Mouse (Mus musculus) liver, adult 2 months (tissue): ENCODE data around the gene Wsb1. TPM values are rescaled to one million over a fixed set of nuclear protein-coding genes. Genes with fewer than 3 reads are reported as not detected.
A peak's percentile ranks its signal among the peaks of the same experiment; 100 is the strongest.

ENCODE experiments used
- DNase-seq: peaks from one replicate; pipeline ENCODE4 v3.0.0-alpha.2; 2011; ENCODE audit warnings: low read depth, low spot score; ENCODE audit errors: extremely low read depth
- H3K27ac ChIP-seq: fragments of 200-500 bp; replicated peaks from 2 replicates; pipeline ENCODE4 v1.5.1; 2012; ENCODE audit warnings: low read depth, mild to moderate bottlenecking, control low read depth, inconsistent platforms, low read length; ENCODE audit not compliant: insufficient read depth
- H3K27me3 ChIP-seq: fragments of 200-500 bp; 2 replicates; pipeline ENCODE4 v1.6.1; 2012; ENCODE audit warnings: mild to moderate bottlenecking, moderate library complexity, low read length, inconsistent platforms; ENCODE audit not compliant: control insufficient read depth, insufficient read depth
- H3K36me3 ChIP-seq: fragments of 200-500 bp; 2 replicates; pipeline ENCODE4 v1.6.1; 2012; ENCODE audit warnings: low read length, inconsistent platforms; ENCODE audit not compliant: control insufficient read depth, insufficient read depth
- H3K4me1 ChIP-seq: fragments of 200-500 bp; 2 replicates; pipeline ENCODE4 v1.6.1; 2011; ENCODE audit warnings: low read length; ENCODE audit not compliant: control insufficient read depth, insufficient read depth
- H3K4me3 ChIP-seq: fragments of 200-500 bp; 2 replicates; pipeline ENCODE4 v1.5.1; 2011; ENCODE audit warnings: low read depth, mild to moderate bottlenecking, control low read depth, low read length, moderate library complexity; ENCODE audit not compliant: insufficient read depth
- H3K79me2 ChIP-seq: fragments of 200-500 bp; 2 replicates; pipeline ENCODE4 v1.6.1; 2012; ENCODE audit warnings: inconsistent platforms, mild to moderate bottlenecking, low read length, moderate library complexity; ENCODE audit not compliant: control insufficient read depth, insufficient read depth
- H3K9ac ChIP-seq: fragments of 200-500 bp; 2 replicates; pipeline ENCODE4 v1.6.1; 2012; ENCODE audit warnings: low read depth, mild to moderate bottlenecking, control low read depth, inconsistent platforms, low read length
- CTCF ChIP-seq: fragments of 200-500 bp; IDR thresholded peaks from 2 replicates; pipeline ENCODE4 v1.5.1; 2011; ENCODE audit warnings: low read depth, low read length, control low read depth
- POLR2A ChIP-seq: fragments of 200-500 bp; IDR thresholded peaks from 2 replicates; pipeline ENCODE4 v1.6.1; 2011; ENCODE audit warnings: low read length, control low read depth; ENCODE audit not compliant: insufficient read depth; ENCODE audit errors: extremely low read depth
- WGBS: fragments of 180-500 bp; shearing (Covaris S2); methylation state at CpG from one replicate; pipeline ENCODE4 v1.1.7; 2018; 5-methylcytosine and 5-hydroxymethylcytosine counted together
- polyA plus RNA-seq: library from polyadenylated mRNA; depleted of rRNA; stranded (reverse); fragments of >200 nt; gene quantifications from 2 replicates; pipeline ENCODE4 v1.2.3, GENCODE M21; 2012
- total RNA-seq: library from RNA; depleted of rRNA; stranded (reverse); fragments of >200 nt; gene quantifications from 2 replicates; pipeline ENCODE4 v1.2.3, GENCODE M21; 2014

Gene Wsb1
- total and polyA plus RNA-seq, 2 experiments = 20.6 to 23.4 TPM

DNA sequence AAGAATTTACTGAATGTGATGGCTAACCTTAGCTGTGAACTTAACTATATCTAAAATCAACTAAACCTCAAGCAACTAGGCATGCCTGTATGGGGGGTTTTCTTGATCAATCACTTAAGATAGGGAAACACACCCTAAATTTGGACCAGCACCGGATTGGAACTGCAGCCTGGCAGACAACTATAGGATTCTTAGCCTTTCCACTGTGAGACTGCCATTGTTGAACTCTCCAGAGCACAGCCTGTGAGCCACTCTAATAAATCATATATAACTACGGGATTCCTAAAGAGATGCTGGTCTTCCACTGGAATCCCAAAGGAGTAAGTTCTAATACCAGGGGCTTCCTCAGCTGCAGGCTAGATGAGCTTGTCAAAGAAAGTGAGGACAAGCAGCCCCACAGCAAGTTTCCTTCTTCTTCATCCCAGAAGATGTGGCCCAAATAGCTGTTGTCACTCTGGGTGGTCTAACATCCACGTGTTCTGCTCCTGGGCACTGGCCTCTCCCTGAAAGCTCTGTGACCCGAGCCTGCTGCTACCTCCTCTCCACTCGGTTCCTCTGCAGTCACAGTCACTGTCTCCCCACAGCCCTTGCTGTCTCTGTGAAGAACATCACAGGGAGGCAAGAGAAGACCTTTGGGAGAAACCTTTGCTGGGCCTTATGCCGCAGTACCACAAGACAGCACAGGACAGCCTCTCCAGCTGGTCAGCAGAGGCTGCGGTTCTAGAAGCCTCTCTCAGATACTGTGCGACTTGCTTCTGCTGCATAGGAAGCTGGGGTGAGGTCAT lies 28.9 kb downstream of the Wsb1 start:
- Histone ChIP-seq H3K27ac (peak overlapping the region; percentile 75; the same call in 1 of the 2 replicates), H3K27me3 (no peaks in the 10 kb centered on the region), H3K4me1 (peaks cover 15% of the 10 kb centered on the region; the same call in 1 of the 2 replicates), H3K79me2 (no peaks in the 10 kb centered on the region), H3K9ac (no peak overlapping the region), H3K36me3 (no peaks in the 10 kb centered on the region), H3K4me3 (no peak overlapping the region)
- no peak for DNase-seq
- no peak for TF ChIP-seq POLR2A
- TF ChIP-seq CTCF = no peak
- WGBS = 88% methylated on average over 8 of the region's 8 CpGs

DNA sequence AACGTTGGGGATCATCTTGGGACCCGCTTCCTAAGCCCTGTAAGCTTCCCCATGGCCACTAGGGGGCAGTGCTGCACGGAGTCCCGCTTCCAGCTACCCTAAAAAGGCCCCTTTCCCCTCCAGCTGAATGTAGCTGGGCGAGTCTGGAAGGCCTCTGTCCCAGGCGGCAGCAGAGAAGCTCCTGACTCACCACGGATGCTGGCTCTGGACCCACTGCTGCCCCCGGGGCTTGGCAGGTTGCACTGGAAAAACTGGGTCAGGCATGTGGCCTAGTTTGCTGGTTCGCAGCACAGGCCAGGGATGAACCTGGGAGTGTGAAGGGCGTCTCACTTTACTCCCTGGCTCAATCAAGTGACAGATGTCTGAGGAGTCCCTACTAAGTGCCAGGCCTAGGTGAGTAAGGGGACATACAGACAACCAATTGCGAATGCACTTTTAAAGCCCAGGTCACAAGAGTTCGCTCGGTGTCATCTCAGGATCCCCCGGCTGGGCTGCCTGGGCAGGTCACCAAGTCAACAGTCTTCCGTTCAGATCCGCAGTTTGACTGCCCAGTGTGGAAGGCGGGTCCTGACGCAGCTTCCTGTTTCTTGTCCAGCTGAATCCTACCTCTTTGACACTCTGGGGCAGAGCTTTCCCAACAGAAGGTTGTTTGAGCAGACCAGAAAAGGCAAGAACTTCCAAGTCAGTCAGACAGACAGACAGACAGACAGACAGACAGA lies 29.8 kb downstream of the Wsb1 start:
- WGBS = 3% methylated on average over 18 of the region's 18 CpGs
- H3K36me3 ChIP-seq = no peaks in the 10 kb centered on the region
- peak; percentile 97 for TF ChIP-seq CTCF
- 0 out of 2 replicates have a peak, but pooled peaks have one; percentile 9 for TF ChIP-seq POLR2A

DNA sequence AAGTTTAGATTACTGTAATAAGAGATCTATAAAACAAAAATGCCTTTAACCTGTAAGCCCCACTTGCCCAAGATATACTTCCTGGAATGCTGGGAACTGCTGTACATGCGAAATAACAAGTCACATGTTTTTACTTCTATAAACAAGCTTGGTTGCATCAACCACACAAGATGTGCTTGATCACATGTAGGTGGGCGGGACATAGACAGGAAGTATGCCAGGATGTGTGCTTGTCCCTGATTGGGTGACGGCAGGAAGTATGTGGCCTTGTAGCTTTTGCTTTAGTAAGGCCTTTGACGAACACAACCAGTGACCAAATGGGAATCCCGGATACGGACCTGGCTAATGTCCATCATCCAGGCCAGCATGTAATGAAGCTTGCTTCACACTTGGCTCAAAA lies 31.1 kb downstream of the Wsb1 start:
- Histone ChIP-seq H3K79me2 (no peaks in the 10 kb centered on the region), H3K27me3 (no peaks in the 10 kb centered on the region), H3K27ac (no peak overlapping the region), H3K36me3 (no peaks in the 10 kb centered on the region), H3K4me3 (no peak overlapping the region), H3K9ac (no peak overlapping the region), H3K4me1 (peaks cover under 1% of the 10 kb centered on the region; the same call in 1 of the 2 replicates)
- DNase-seq = peak; percentile 62
- WGBS = 70% methylated on average over 6 of the region's 6 CpGs
- no peak for TF ChIP-seq CTCF

More for the DNA sequence above, 29.8 kb downstream of the Wsb1 start:
- Histone ChIP-seq H3K79me2 (no peaks in the 10 kb centered on the region), H3K4me3 (peak overlapping the region; percentile 43), H3K27me3 (no peaks in the 10 kb centered on the region), H3K9ac (peak overlapping the region; percentile 60), H3K27ac (peak overlapping the region; percentile 75), H3K4me1 (peaks cover 10% of the 10 kb centered on the region; the same call in 1 of the 2 replicates)
- DNase-seq = peak; percentile 89

DNA sequence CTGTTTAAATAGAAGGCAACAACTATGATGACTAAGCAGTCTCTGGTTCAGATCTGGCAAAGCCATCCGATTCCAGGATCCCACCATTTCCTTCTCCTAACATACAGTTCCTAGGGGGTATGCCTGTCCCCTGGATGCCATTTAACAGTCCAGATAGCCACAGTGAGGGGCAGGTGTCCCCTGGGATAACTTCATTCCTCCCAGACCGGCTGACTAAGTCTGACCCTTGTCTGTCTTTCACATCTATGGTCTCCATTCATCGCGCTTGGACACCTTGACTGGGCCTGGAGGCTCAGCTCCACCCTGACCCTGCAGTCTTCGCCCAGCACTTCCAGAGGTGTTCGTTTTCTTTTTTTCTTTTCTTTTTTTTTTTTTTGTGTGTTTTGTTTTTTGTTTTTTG lies 31.8 kb downstream of the Wsb1 start:
- no peak for DNase-seq
- TF ChIP-seq CTCF (no peak), POLR2A (no peak)
- Histone ChIP-seq H3K4me3 (no peak overlapping the region), H3K79me2 (no peaks in the 10 kb centered on the region), H3K27ac (no peak overlapping the region), H3K9ac (no peak overlapping the region), H3K36me3 (no peaks in the 10 kb centered on the region), H3K27me3 (no peaks in the 10 kb centered on the region), H3K4me1 (no peaks in the 10 kb centered on the region)
- 93% methylated on average over 6 of the region's 6 CpGs for WGBS

DNA sequence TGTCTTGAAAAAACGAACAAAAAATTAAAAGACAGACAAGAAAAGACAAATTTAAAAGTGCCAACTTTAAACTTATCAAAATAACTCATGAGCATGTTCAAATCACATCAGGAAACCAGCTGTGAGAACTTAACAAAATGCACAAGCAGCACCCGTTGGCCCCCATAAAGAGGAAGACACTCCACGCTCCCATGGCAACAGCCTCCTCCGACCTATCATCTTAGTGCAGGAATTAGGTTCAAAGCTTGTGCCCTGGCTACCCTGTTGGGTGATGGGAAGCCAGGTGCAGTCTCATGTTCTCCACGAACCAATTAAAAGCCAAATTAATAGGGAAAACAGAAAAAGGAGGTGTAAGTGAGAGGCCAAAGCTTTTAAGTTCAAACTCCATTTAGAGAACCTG lies 32.8 kb downstream of the Wsb1 start:
- H3K9ac ChIP-seq = no peak overlapping the region
- H3K27ac ChIP-seq = no peak overlapping the region
- TF ChIP-seq POLR2A (no peak), CTCF (no peak)
- H3K79me2 ChIP-seq = no peaks in the 10 kb centered on the region
- 80% methylated on average over 5 of the region's 5 CpGs for WGBS
- H3K4me1 ChIP-seq = no peaks in the 10 kb centered on the region
- H3K4me3 ChIP-seq = no peak overlapping the region
- no peak for DNase-seq
- H3K36me3 ChIP-seq = no peaks in the 10 kb centered on the region
- no peaks in the 10 kb centered on the region for H3K27me3 ChIP-seq
